In the genomic region with DNA sequence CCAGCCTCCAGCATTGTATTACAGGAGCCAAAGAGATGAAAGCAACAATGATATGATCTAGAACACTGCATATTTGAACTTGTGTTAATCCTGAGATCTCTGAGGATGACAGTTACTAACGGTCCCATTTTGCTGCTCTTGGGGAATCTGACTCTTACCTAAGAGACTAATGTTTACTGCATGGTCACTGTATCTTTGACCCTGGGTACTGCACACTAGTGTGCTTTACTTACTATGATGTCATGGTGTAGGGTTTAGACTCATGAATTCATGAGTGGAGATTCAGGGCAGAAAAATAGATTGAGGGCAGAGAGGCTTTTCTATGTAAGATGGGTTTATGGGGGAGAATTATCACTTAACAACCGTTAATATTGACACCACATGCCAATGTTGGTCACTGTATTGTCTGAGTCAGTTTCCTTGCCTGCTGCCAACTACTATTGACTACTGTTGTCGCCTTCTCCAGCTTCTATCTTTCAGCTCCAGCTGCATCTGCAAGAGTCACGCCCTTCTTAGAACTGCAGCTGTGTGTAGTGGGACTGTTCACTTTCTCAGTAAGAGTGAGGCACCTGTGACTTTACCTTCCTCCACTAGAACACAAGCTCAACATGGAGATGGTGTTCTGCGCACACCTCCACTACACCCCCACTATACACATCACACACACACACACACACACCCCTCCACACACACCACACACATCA, we compare ENCODE assay signal across 33 mouse cellular contexts.
A peak's percentile ranks its signal among the peaks of the same experiment; 100 is the strongest.
DNase-seq lines count a peak whose midpoint lies in the region; ATAC-seq and TF ChIP-seq lines count a peak whose summit lies in the region.
"Had no signal": no experiment of that assay in that cellular context is flagged by ENCODE, and none has a peak within 500 bp of the region (broad histone marks: within the 10 kb centered on the region; RNA-seq: fewer than 3 reads in every experiment).

No protein-coding gene starts in this region.

- peak; percentile 93 for DNase-seq in heart, embryonic 10.5 days (ENCODE audit: low spot score)
- DNase-seq in heart, postnatal 10 days = no peak
- DNase-seq in c-Kit-negative CD71-positive TER-119-positive erythroid progenitor cells, embryonic 14.5 days (ENCODE audit: low read depth, low spot score) = peak; percentile 80
- DNase-seq in c-Kit-positive CD71-positive TER-119-positive erythroid progenitor cells, embryonic 14.5 days (ENCODE audit: low spot score) = peak; percentile 78
- peak; percentile 79 to 83 (median 79) for DNase-seq in liver, embryonic 14.5 days (ENCODE audit: low read depth in 3 of 3, low spot score in 3 of 3)
- no peak for DNase-seq in midbrain, postnatal 0 days (ENCODE audit: low spot score)
- no peak for DNase-seq in frontal cortex, postnatal 14 days (ENCODE audit: low spot score in 2 of 2)
- DNase-seq: adrenal gland, postnatal 25 days; cerebellum, adult 11 months; cerebellum, adult 9-10 months; cerebellum, postnatal 36 days; embryo, embryonic 11 days; gastrocnemius, adult 2 months; gastrocnemius, postnatal 36 days; heart, adult 2 months; heart, postnatal 4 days; kidney, postnatal 25 days; lung, adult 2 months; lung, postnatal 10 days; midbrain, embryonic 14.5 days; right cerebral cortex, adult 18-20 months; spleen, adult 18-20 months; thymus, adult 2 months; thymus, postnatal 36 days had no signal

- no peaks in the 10 kb centered on the region for H3K4me1 ChIP-seq in heart, embryonic 10.5 days
- peaks cover 36 to 50% of the 10 kb centered on the region in 2 experiments for H3K4me1 ChIP-seq in liver, embryonic 14.5 days (replicated peaks; ENCODE audit: control insufficient read depth in 2 of 2, insufficient read depth in 2 of 2, low read length in 1 of 2)
- 0 out of 2 replicates have a peak, but pooled peaks cover 4% of the 10 kb centered on the region for H3K4me1 ChIP-seq in midbrain, postnatal 0 days (ENCODE audit: insufficient read depth, low read length)
- H3K4me1 ChIP-seq: embryonic facial prominence, embryonic 13.5 days; forebrain, embryonic 13.5 days; limb, embryonic 13.5 days had no signal

- TF ChIP-seq CTCF in liver, embryonic 14.5 days (IDR thresholded peaks at IDR 0.05; ENCODE audit: low read depth) = no peak
- no peak for TF ChIP-seq CTCF in midbrain, postnatal 0 days (IDR thresholded peaks at IDR 0.05)

- H3K9ac ChIP-seq in liver, embryonic 14.5 days (replicated peaks) = peak overlapping the region; percentile 57
- no peak overlapping the region for H3K9ac ChIP-seq in midbrain, postnatal 0 days (replicated peaks; ENCODE audit: low read length, poor library complexity, severe bottlenecking)
- H3K9ac ChIP-seq: embryonic facial prominence, embryonic 13.5 days; forebrain, embryonic 13.5 days; hindbrain, embryonic 13.5 days; limb, embryonic 13.5 days; neural tube, embryonic 15.5 days had no signal

- peak overlapping the region; percentile 34 for H3K4me2 ChIP-seq in liver, embryonic 14.5 days (ENCODE audit: low read depth)
- H3K4me2 ChIP-seq in midbrain, postnatal 0 days (ENCODE audit: low read depth, low read length, poor library complexity, severe bottlenecking) = no peak overlapping the region
- H3K4me2 ChIP-seq: embryonic facial prominence, embryonic 13.5 days; forebrain, embryonic 13.5 days; hindbrain, embryonic 13.5 days; limb, embryonic 13.5 days; neural tube, embryonic 15.5 days had no signal

- WGBS in heart, embryonic 10.5 days = 82% methylated on average over 5 of the region's 5 CpGs
- WGBS in liver, embryonic 14.5 days (ENCODE audit: insufficient replicate concordance) = 47% methylated on average over 5 of the region's 5 CpGs
- 92% methylated on average over 5 of the region's 5 CpGs for WGBS in midbrain, postnatal 0 days

- peak overlapping the region; percentile 70; the same call in 1 of the 2 replicates for H3K27ac ChIP-seq in heart, embryonic 10.5 days
- peak overlapping the region; percentile 81 for H3K27ac ChIP-seq in liver, embryonic 14.5 days
- no peak overlapping the region for H3K27ac ChIP-seq in midbrain, postnatal 0 days (ENCODE audit: low read depth, low read length)
- H3K27ac ChIP-seq: embryonic facial prominence, embryonic 13.5 days; forebrain, embryonic 13.5 days; gastrocnemius, adult 2 months; heart, adult 2 months; hindbrain, embryonic 13.5 days; limb, embryonic 13.5 days; macrophage; neural tube, embryonic 15.5 days had no signal

- intact Hi-C loops in heart, postnatal 10 days (cut with DNase I) = no loop called here

- no peaks in the 10 kb centered on the region for H3K36me3 ChIP-seq in heart, embryonic 10.5 days
- no peaks in the 10 kb centered on the region for H3K36me3 ChIP-seq in liver, embryonic 14.5 days (replicated peaks; ENCODE audit: control insufficient read depth, insufficient read depth, low read depth)
- no peaks in the 10 kb centered on the region for H3K36me3 ChIP-seq in midbrain, postnatal 0 days (ENCODE audit: insufficient read depth, low read length)
- H3K36me3 ChIP-seq: embryonic facial prominence, embryonic 13.5 days; hindbrain, embryonic 13.5 days; limb, embryonic 13.5 days; neural tube, embryonic 15.5 days had no signal

- no peaks in the 10 kb centered on the region for H3K9me3 ChIP-seq in heart, embryonic 10.5 days
- no peaks in the 10 kb centered on the region for H3K9me3 ChIP-seq in liver, embryonic 14.5 days (ENCODE audit: control insufficient read depth, low read length)
- H3K9me3 ChIP-seq in midbrain, postnatal 0 days (ENCODE audit: low read length) = no peaks in the 10 kb centered on the region
- H3K9me3 ChIP-seq: embryonic facial prominence, embryonic 13.5 days; forebrain, embryonic 13.5 days; hindbrain, embryonic 13.5 days; limb, embryonic 13.5 days; neural tube, embryonic 15.5 days had no signal

- no peaks in the 10 kb centered on the region for H3K27me3 ChIP-seq in heart, embryonic 10.5 days (ENCODE audit: insufficient read depth, poor library complexity, severe bottlenecking)
- H3K27me3 ChIP-seq in liver, embryonic 14.5 days (ENCODE audit: control insufficient read depth, insufficient read depth, low read length) = no peaks in the 10 kb centered on the region
- H3K27me3 ChIP-seq in midbrain, postnatal 0 days (ENCODE audit: insufficient read depth, low read length) = no peaks in the 10 kb centered on the region
- H3K27me3 ChIP-seq: embryonic facial prominence, embryonic 13.5 days; forebrain, embryonic 13.5 days; hindbrain, embryonic 13.5 days; limb, embryonic 13.5 days; neural tube, embryonic 15.5 days had no signal

- TF ChIP-seq EP300 in liver, embryonic 14.5 days (IDR thresholded peaks at IDR 0.05; ENCODE audit: low read depth) = peak; percentile 93

- no peak overlapping the region for H3K4me3 ChIP-seq in heart, embryonic 10.5 days
- H3K4me3 ChIP-seq in liver, embryonic 14.5 days (ENCODE audit: insufficient read depth in 1 of 2, low read depth in 2 of 2, low read length in 2 of 2) = no peak overlapping the region
- H3K4me3 ChIP-seq in midbrain, postnatal 0 days (ENCODE audit: low read depth, low read length) = no peak overlapping the region
- H3K4me3 ChIP-seq: embryonic facial prominence, embryonic 13.5 days; forebrain, embryonic 13.5 days; gastrocnemius, adult 2 months; heart, adult 2 months; hindbrain, embryonic 13.5 days; limb, embryonic 13.5 days; neural tube, embryonic 15.5 days had no signal

- peak; percentile 99 for ATAC-seq in liver, embryonic 14.5 days (ENCODE audit: insufficient read depth)
- no peak for ATAC-seq in midbrain, postnatal 0 days (ENCODE audit: low FRiP score)
- ATAC-seq in activated CD4-positive, CD25-positive, alpha-beta regulatory T cell, adult 4 months = no peak
- ATAC-seq: CD4-positive, CD25-positive, alpha-beta regulatory T cell, adult 4 months; forebrain, embryonic 13.5 days; intestine, postnatal 0 days had no signal

Comparison
In these comparisons a context has a peak if more than half of its experiments do, and no peak if none do; other contexts are left out.
1. DNase-seq: peak in heart, embryonic 10.5 days (single experiment), c-Kit-negative CD71-positive TER-119-positive erythroid progenitor cells, embryonic 14.5 days (single experiment), c-Kit-positive CD71-positive TER-119-positive erythroid progenitor cells, embryonic 14.5 days (single experiment) and liver, embryonic 14.5 days (3 of 3); none in heart, postnatal 10 days (0 of 2), midbrain, postnatal 0 days (single experiment) and frontal cortex, postnatal 14 days (0 of 2).